Mouse (Mus musculus) G1E (cell line): ENCODE results near the gene Arl6ip4.

Source experiments
- CTCF ChIP-seq: IDR thresholded peaks from 2 replicates; pipeline ENCODE4 v1.5.1; 2012; ENCODE audit warnings: low read depth, low read length, inconsistent platforms, mixed read lengths
- GATA1 ChIP-seq: IDR thresholded peaks from 2 replicates; pipeline ENCODE4 v1.6.1; 2012; ENCODE audit warnings: borderline replicate concordance, low read length, inconsistent platforms, mixed read lengths
- GATA2 ChIP-seq: IDR thresholded peaks from 2 replicates; pipeline ENCODE4 v1.6.1; 2012; ENCODE audit warnings: low read depth, low read length, inconsistent platforms, borderline replicate concordance

DNA sequence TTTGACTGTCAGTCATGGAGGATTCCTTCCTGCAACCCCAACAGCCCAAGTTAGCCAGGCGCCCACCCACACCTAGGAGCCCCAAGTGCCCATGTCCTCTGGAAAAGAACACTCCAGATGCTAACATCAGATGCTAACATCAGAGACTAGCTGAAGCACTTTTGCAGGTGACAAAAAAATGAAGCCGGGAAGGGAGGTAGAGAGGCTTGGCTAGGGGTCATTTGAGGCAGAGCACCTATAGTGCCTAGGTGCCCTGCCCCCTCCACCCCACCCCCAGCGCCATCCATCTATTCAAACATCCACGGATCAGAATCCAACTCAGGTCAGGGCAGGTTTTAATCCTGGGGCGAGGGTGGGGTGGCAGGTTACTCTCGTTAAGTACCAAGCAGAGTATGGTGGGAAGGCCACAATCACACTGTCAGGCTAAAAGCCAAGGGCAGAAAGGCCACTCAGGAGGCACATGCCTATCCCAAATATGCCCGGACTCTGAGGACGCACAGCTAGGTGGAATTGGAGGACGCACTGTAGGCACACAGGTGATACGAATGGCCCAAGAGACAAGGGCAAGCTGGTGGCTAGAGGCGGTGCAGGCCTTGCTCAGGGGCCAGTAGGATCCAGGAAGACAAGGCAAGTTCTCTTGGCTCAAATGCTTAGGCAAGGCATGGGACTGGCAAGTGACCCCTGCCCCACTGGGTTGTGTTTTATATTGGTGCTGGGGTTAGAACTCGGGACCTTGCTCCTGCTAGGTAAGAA lies 21.9 kb upstream of the Arl6ip4 start:
- TF ChIP-seq GATA2 (no peak), CTCF (no peak), GATA1 (no peak)
